Comparison of ENCODE assay signal across 26 mouse cellular contexts in the genomic region with DNA sequence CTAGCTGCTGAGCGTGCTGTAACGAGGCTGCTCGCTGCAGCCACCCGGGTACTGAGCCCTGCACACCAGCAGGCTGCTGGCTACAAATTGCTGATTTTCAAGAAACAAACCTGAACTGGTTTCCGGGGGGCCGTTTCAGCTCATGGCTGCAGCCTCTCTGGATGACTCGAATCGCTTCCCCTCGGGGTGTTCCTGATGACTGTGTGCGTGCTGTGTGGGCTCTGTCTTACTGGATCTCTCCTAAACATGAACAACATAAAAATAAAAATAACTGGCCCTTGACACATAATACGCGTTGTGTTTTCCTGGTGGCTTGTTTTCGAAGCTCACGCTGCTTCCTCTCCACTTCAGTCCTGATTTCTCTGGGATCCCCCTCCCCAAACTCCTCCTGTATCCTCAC. TPM values are rescaled to one million over a fixed set of nuclear protein-coding genes. Genes with fewer than 3 reads are reported as not detected.
DNase-seq lines count a peak whose midpoint lies in the region; ATAC-seq and TF ChIP-seq lines count a peak whose summit lies in the region.
"Had no signal": no experiment of that assay in that cellular context is flagged by ENCODE, and none has a peak within 500 bp of the region (broad histone marks: within the 10 kb centered on the region; RNA-seq: fewer than 3 reads in every experiment).

No protein-coding gene starts in this region.

- TF ChIP-seq CTCF in small intestine, adult 2 months (IDR thresholded peaks at IDR 0.05; ENCODE audit: extremely low read depth, insufficient read length, insufficient replicate concordance, low read depth, low read length): no peak

- H3K4me2 ChIP-seq in lung, embryonic 16.5 days (ENCODE audit: low read depth, low read length): peak overlapping the region; percentile 79
- peak overlapping the region; percentile 79 for H3K4me2 ChIP-seq in intestine, embryonic 14.5 days (ENCODE audit: low read length)
- no peak overlapping the region for H3K4me2 ChIP-seq in forebrain, embryonic 12.5 days

- H3K4me1 ChIP-seq in lung, embryonic 16.5 days (replicated peaks; ENCODE audit: control insufficient read depth, insufficient read depth, low read length): peaks cover 7% of the 10 kb centered on the region
- peaks cover 10% of the 10 kb centered on the region for H3K4me1 ChIP-seq in intestine, embryonic 14.5 days (replicated peaks; ENCODE audit: control insufficient read depth, insufficient read depth, low read length)
- peaks cover 3% of the 10 kb centered on the region; the same call in 1 of the 2 replicates for H3K4me1 ChIP-seq in small intestine, adult 2 months (ENCODE audit: control insufficient read depth, insufficient read depth, insufficient read length, low read length)
- H3K4me1 ChIP-seq in forebrain, embryonic 12.5 days: peaks cover 14% of the 10 kb centered on the region

- TF ChIP-seq POLR2A in small intestine, adult 2 months (IDR thresholded peaks at IDR 0.05; ENCODE audit: low read depth, low read length): no peak

- DNase-seq in embryo, embryonic 10.5 days (ENCODE audit: low spot score): peak; percentile 15
- DNase-seq in embryo, embryonic 9.5 days (ENCODE audit: extremely low spot score): no peak
- DNase-seq in lung, postnatal 36 days: no peak
- DNase-seq in intestine, embryonic 14.5 days (ENCODE audit: low spot score): peak; percentile 66
- DNase-seq in cerebellum, adult 11-12 months: no peak
- DNase-seq: adrenal gland, adult 8-10 months; cerebellum, adult 18-20 months; cerebellum, postnatal 25 days; gastrocnemius, postnatal 36 days; heart, postnatal 36 days; kidney, adult 2 months; layer of hippocampus, adult 9-11 months; left cerebral cortex, postnatal 4 days; midbrain, embryonic 14.5 days; right cerebral cortex, adult 18-20 months; thymus, postnatal 25 days had no signal

- no peak for ATAC-seq in lung, embryonic 16.5 days (ENCODE audit: low read depth)
- ATAC-seq in intestine, embryonic 14.5 days (replicated peaks; ENCODE audit: low FRiP score, low TSS enrichment, low read depth): no peak
- no peak for ATAC-seq in forebrain, embryonic 12.5 days (ENCODE audit: low FRiP score)
- ATAC-seq: activated CD4-positive, CD25-positive, alpha-beta regulatory T cell, adult 4 months; hindbrain, postnatal 0 days had no signal

- no peaks in the 10 kb centered on the region for H3K36me3 ChIP-seq in lung, embryonic 16.5 days (ENCODE audit: control insufficient read depth, insufficient read depth, low read length)
- H3K36me3 ChIP-seq in intestine, embryonic 14.5 days (ENCODE audit: control insufficient read depth, insufficient read depth, low read length): no peaks in the 10 kb centered on the region
- no peaks in the 10 kb centered on the region for H3K36me3 ChIP-seq in small intestine, adult 2 months (ENCODE audit: control insufficient read depth, insufficient read depth, low read length)
- H3K36me3 ChIP-seq in forebrain, embryonic 12.5 days (replicated peaks): no peaks in the 10 kb centered on the region

- H3K4me3 ChIP-seq in lung, embryonic 16.5 days (ENCODE audit: low read length): peak overlapping the region; percentile 57
- H3K4me3 ChIP-seq in intestine, embryonic 14.5 days (ENCODE audit: low read depth, low read length): peak overlapping the region; percentile 80
- H3K4me3 ChIP-seq in small intestine, adult 2 months (ENCODE audit: low read depth, low read length): peak overlapping the region; percentile 35
- H3K4me3 ChIP-seq in forebrain, embryonic 12.5 days (replicated peaks): no peak overlapping the region
- H3K4me3 ChIP-seq: left cerebral cortex, adult 2 months; myocyte had no signal

- 27% methylated on average over 14 of the region's 14 CpGs for WGBS in lung, embryonic 16.5 days
- WGBS in intestine, embryonic 14.5 days: 20% methylated on average over 14 of the region's 14 CpGs
- WGBS in small intestine, adult 2 months: 10% methylated on average over 14 of the region's 14 CpGs
- WGBS in forebrain, embryonic 12.5 days: 3% methylated on average over 14 of the region's 14 CpGs

- H3K9me3 ChIP-seq in lung, embryonic 16.5 days (ENCODE audit: control insufficient read depth, low read length): no peaks in the 10 kb centered on the region
- H3K9me3 ChIP-seq in intestine, embryonic 14.5 days (ENCODE audit: control insufficient read depth, low read length): no peaks in the 10 kb centered on the region
- no peaks in the 10 kb centered on the region for H3K9me3 ChIP-seq in forebrain, embryonic 12.5 days

- peaks cover 46% of the 10 kb centered on the region for H3K27me3 ChIP-seq in lung, embryonic 16.5 days (ENCODE audit: control insufficient read depth, insufficient read depth, low read depth, low read length)
- peaks cover 76% of the 10 kb centered on the region for H3K27me3 ChIP-seq in intestine, embryonic 14.5 days (replicated peaks; ENCODE audit: control insufficient read depth, insufficient read depth, low read length)
- peaks cover 57% of the 10 kb centered on the region for H3K27me3 ChIP-seq in small intestine, adult 2 months (ENCODE audit: control insufficient read depth, insufficient read depth, low read length)
- peaks cover 100% of the 10 kb centered on the region for H3K27me3 ChIP-seq in forebrain, embryonic 12.5 days

- H3K9ac ChIP-seq in lung, embryonic 16.5 days (ENCODE audit: low read length): peak overlapping the region; percentile 56
- peak overlapping the region; percentile 97 for H3K9ac ChIP-seq in intestine, embryonic 14.5 days (ENCODE audit: low read length)
- no peak overlapping the region for H3K9ac ChIP-seq in forebrain, embryonic 12.5 days

- no peak overlapping the region for H3K27ac ChIP-seq in lung, embryonic 16.5 days (ENCODE audit: low read length)
- H3K27ac ChIP-seq in intestine, embryonic 14.5 days (ENCODE audit: low read depth): peak overlapping the region; percentile 98
- H3K27ac ChIP-seq in small intestine, adult 2 months (ENCODE audit: insufficient read depth, low read depth, low read length): peak overlapping the region; percentile 88
- H3K27ac ChIP-seq in forebrain, embryonic 12.5 days: no peak overlapping the region
- H3K27ac ChIP-seq: hindbrain, postnatal 0 days; kidney, postnatal 0 days; left cerebral cortex, adult 2 months had no signal

RNA-seq across cellular contexts. Expression of gene Foxf1, which starts 5.5 kb away (rescaled TPM):
- 126 and 138 TPM in 2 replicates for polyA plus RNA-seq in lung, embryonic 16.5 days (2015; fragmentation: Nextera tagmentation; extraction: Ambion mirVana)
- 129 and 149 TPM in 2 replicates for polyA plus RNA-seq in intestine, embryonic 14.5 days (2014; fragmentation: Nextera tagmentation; extraction: Ambion mirVana)
- polyA plus RNA-seq in small intestine, adult 2 months (2012; rRNA removed): 28.2 and 49.6 TPM in 2 replicates
- polyA plus RNA-seq in forebrain, embryonic 12.5 days (2016; fragmentation: Nextera tagmentation; extraction: Ambion mirVana): 0.08 and 1.0 TPM in 2 replicates
- polyA plus RNA-seq: activated CD4-positive, CD25-positive, alpha-beta regulatory T cell, adult 4 months; myocyte had no signal

RNA-seq across cellular contexts. Expression of gene Mthfsd, which starts 29.5 kb away (rescaled TPM):
- 50.6 and 59.2 TPM in 2 replicates for polyA plus RNA-seq in lung, embryonic 16.5 days (2015; fragmentation: Nextera tagmentation; extraction: Ambion mirVana)
- 59.2 and 62.9 TPM in 2 replicates for polyA plus RNA-seq in intestine, embryonic 14.5 days (2014; fragmentation: Nextera tagmentation; extraction: Ambion mirVana)
- 22.6 and 23.4 TPM in 2 replicates for polyA plus RNA-seq in small intestine, adult 2 months (2012; rRNA removed)
- 55.0 and 60.2 TPM in 2 replicates for polyA plus RNA-seq in forebrain, embryonic 12.5 days (2016; fragmentation: Nextera tagmentation; extraction: Ambion mirVana)

RNA-seq across cellular contexts. Expression of gene Foxc2, which starts 37.2 kb away (rescaled TPM):
- polyA plus RNA-seq in lung, embryonic 16.5 days (2015; fragmentation: Nextera tagmentation; extraction: Ambion mirVana): 0.58 and 0.62 TPM in 2 replicates
- 0.43 and 0.48 TPM in 2 replicates for polyA plus RNA-seq in intestine, embryonic 14.5 days (2014; fragmentation: Nextera tagmentation; extraction: Ambion mirVana)
- 0.53 and 0.63 TPM in 2 replicates for polyA plus RNA-seq in small intestine, adult 2 months (2012; rRNA removed)
- polyA plus RNA-seq in forebrain, embryonic 12.5 days (2016; fragmentation: Nextera tagmentation; extraction: Ambion mirVana): 3.3 and 4.6 TPM in 2 replicates
- polyA plus RNA-seq: activated CD4-positive, CD25-positive, alpha-beta regulatory T cell, adult 4 months had no signal

RNA-seq across cellular contexts. Expression of gene Foxl1, which starts 49.0 kb away (rescaled TPM):
- 3.1 and 3.3 TPM in 2 replicates for polyA plus RNA-seq in lung, embryonic 16.5 days (2015; fragmentation: Nextera tagmentation; extraction: Ambion mirVana)
- 6.5 and 7.7 TPM in 2 replicates for polyA plus RNA-seq in intestine, embryonic 14.5 days (2014; fragmentation: Nextera tagmentation; extraction: Ambion mirVana)
- polyA plus RNA-seq in small intestine, adult 2 months (2012; rRNA removed): 3.0 and 7.9 TPM in 2 replicates
- 0.18 and 0.36 TPM in 2 replicates for polyA plus RNA-seq in forebrain, embryonic 12.5 days (2016; fragmentation: Nextera tagmentation; extraction: Ambion mirVana)
- polyA plus RNA-seq: activated CD4-positive, CD25-positive, alpha-beta regulatory T cell, adult 4 months; liver, adult 2 months; midbrain, embryonic 14.5 days; neural tube, embryonic 14.5 days had no signal

Comparison
In these comparisons a context has a peak if more than half of its experiments do, and no peak if none do; other contexts are left out.
1. DNase-seq: peak in embryo, embryonic 10.5 days (single experiment) and intestine, embryonic 14.5 days (single experiment); none in embryo, embryonic 9.5 days (single experiment), lung, postnatal 36 days (single experiment) and cerebellum, adult 11-12 months (single experiment).
2. H3K27ac ChIP-seq: peak in intestine, embryonic 14.5 days (single experiment) and small intestine, adult 2 months (single experiment); none in lung, embryonic 16.5 days (single experiment) and forebrain, embryonic 12.5 days (single experiment).
3. RNA of gene Foxf1, which starts 5.5 kb away (polyA plus RNA-seq): 126 to 138 TPM in lung, embryonic 16.5 days, 129 to 149 TPM in intestine, embryonic 14.5 days and 28.2 to 49.6 TPM in small intestine, adult 2 months; 0.08 to 1.0 TPM in forebrain, embryonic 12.5 days; every median in the first group is over 10 times any median in the second.